Mouse (Mus musculus) frontal cortex, adult 2 months (tissue): ENCODE data around the gene Prkce. TPM values are rescaled to one million over a fixed set of nuclear protein-coding genes. Genes with fewer than 3 reads are reported as not detected.
A peak's percentile ranks its signal among the peaks of the same experiment; 100 is the strongest.

Experiments used
- DNase-seq, 2 experiments: peaks; one replicate each; pipeline ENCODE4 v3.0.0; 2022; ENCODE audit warnings: low spot score in 1 of 2; ENCODE audit errors: extremely low spot score in 1 of 2
- polyA plus RNA-seq: library from polyadenylated mRNA; depleted of rRNA; stranded (reverse); fragments of >200 nt; gene quantifications from 2 replicates; pipeline ENCODE4 v1.2.3, GENCODE M21; 2012

Prkce gene
- polyA plus RNA-seq, 1 experiment = 96.6 TPM

DNA sequence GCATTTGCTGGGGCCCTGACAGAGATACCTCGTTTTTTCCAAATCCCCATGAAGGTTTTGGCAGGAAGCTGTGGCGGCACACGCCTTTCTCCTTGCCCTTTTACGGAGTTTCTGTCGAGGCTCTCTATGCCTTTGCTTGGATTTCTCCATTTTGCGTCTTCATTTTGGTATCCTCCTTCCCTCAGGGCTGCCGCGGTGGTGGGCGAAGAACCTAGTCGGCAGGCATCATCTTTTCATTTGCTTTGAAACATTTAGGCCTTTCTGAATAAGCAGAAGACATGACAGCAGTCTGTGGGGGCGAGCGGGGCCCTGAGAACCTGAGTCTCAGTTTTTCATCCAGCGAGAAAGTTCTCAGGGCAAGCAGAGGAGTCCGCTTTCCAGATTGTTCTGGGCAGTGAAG, 47.2 kb downstream of the Prkce start:
- peak; percentile 57 to 68 for DNase-seq

GRCm38 (mm10) chr17:86215771-86216170, 48.2 kb downstream of the Prkce start:
- DNase-seq = no peak

DNA sequence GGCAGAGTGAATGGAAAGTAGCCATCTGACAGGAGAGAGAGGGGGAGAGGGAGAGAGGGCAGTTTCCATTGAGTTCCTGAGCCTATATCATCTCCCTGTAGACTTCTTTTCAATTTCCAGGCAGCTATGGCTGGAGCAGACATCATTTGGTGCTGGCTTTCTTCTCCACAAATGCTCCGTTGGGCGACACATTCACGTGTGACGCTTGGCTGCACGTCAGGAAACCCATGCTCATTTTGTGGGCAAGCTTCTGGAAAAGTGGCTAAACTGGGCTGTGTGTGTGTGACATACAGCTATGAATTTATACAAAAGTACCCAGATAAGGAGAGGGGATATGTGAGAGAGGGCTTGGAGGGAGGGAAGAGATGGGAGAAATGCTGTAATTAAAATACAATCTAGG, 49.9 kb downstream of the Prkce start:
- no peak for DNase-seq

DNA sequence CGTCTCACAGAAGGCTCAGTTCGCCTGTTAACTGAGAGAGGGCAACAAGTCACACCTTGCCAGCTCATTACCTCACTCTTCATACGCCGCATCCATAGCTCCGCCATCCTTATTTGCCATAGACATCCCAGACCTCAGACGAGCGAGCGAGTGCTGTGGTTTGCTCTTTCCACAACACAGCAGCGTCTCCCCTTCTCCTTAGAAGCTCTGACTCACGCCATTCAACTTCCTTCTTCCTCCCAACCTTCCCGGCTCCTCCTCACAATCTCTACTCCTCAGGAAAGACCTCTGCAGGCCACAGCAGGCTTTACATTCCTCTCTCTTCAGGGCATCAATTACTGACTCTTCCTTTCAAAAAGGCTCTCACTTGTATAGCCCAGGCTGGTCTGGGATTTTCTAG, 51.0 kb downstream of the Prkce start:
- no peak for DNase-seq

- DNase-seq = no peak
These were observed 58.1 kb downstream of the Prkce start for GRCm38 (mm10) chr17:86225488-86226186.

- DNase-seq = no peak
These were observed 58.6 kb downstream of the Prkce start for GRCm38 (mm10) chr17:86226198-86226597.

DNA sequence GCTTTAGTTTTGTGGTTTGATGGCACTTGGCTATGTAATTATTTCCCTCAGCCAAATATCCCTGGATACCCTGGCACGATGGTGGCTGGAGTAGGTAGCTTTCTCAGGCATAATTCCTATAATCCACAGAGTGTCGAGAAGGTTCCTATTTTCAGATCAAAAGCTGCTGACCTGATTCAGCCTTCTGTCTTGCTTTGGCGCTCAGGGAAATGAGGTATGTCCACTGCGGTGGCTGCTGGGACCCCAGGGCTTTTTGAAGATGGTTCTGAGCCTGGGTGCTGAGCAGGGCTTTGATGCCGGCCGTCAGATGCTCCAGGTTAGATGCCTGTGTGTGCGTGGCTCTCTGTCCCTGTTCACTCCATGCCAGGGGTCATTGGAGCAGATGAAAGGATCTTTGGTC, 59.0 kb downstream of the Prkce start:
- no peak for DNase-seq

GRCm38 (mm10) chr17:86227389-86227788, 59.8 kb downstream of the Prkce start:
- no peak for DNase-seq

DNA sequence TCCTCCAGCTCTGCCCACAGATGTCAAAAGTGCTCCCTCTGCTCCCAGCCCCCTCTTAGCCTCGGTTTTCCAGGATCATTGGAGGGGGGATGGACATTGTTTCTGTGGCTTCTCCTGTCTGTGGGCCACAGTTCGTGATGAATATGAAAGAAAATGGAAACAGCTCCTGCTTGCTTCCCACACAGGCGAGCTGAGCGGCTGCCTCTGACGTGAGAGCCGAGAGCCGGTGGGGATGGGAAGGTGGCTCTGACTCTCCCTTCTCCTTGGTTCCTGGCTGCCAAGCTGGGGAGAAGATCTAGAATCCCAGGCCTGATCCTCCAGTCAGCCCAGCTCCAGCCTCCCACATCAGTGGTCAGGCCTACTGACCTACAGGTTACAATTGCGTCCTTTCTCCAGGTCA, 61.3 kb downstream of the Prkce start:
- peak; percentile 67 to 78 for DNase-seq

GRCm38 (mm10) chr17:86230141-86230633, 62.6 kb downstream of the Prkce start:
- DNase-seq = no peak

DNA sequence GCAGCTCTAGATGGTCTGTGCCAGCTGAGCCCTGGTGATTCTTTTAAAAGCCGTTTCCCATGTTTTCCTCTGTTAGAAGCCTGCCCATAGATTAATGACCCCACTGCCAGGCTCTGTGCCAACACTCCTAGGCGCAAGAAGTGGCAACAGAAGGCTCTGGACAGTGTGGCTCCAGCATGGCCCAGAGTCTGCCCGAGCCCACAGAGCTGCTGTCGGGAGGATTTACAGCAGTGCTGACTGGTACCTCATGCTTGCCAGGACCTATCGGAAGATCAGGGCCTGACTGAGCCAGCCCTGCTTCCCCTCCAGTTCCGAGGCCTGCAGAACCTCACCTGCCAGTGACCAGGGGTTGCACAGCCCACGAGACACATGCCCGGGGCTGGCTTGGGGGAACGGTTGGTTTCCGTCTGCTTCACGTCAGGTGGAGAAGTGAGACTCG, 64.2 kb downstream of the Prkce start:
- no peak for DNase-seq

GRCm38 (mm10) chr17:86232248-86232647, 64.7 kb downstream of the Prkce start:
- DNase-seq = no peak

DNA sequence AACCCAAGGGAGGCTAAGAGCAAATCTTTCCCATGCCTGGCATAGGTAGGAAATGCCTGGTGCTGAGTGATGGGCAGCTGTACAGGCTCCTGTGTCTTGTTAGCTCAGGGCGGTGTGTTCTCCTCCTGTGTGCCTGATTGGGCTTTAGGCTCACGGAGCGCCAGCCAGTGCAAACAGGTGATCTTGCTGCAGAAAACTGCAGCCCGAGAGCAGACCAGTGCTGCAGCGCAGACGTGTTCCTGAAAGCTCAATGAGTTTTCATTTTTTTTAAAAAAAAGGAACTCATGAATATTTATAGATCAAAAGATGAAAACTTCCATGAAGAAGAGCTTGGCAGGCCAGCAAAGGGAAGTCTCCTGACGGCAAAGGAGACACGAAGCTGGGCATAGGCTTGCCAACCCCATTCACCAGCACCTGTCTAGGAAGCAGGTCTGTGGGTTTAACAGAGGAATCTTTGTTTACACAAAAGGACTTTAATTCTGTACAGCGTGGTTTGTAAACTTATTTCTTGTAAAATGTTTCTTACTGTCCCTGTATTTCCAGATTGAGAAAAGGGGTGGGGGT, 67.1 kb downstream of the Prkce start:
- no peak for DNase-seq

DNA sequence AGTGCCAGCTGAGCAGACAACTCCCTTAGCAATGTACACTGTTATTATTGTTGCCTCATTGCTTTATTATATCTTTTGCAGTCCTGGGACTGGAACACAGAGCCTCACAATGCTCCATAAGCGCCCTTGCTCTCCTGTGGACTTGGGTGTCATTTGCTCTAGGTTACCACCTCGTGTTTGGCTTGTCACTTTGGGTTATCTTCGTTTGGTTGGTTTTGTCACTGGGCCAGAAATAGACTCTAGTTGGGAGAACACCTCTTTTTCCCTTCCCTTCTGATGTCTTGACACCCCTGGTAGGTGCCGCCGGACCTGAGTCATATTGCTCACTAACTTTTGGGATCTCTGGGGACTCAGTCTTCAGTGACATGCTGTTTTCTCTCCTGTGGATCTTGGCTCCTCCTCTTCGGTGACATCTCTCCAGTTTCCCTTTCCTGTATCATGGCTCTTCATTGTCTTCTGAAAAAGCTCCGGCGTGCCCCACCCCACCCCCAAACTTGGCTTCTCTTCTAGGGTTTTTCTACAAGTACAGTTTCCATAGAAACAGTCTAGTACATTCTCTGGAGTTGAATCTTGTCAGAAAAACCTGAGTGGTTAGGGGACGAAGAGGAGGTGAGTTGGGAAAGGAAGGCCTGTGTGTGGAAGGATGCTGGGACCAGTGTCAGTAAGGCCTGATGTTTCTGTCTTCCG, 68.6 kb downstream of the Prkce start:
- DNase-seq = peak in 1 of 2 experiments; percentile 54

- DNase-seq = no peak
These were observed 69.5 kb downstream of the Prkce start for GRCm38 (mm10) chr17:86236861-86237763.

GRCm38 (mm10) chr17:86242291-86242690, 74.7 kb downstream of the Prkce start:
- no peak for DNase-seq

- DNase-seq = no peak
These were observed 75.5 kb downstream of the Prkce start for GRCm38 (mm10) chr17:86243109-86243527.

GRCm38 (mm10) chr17:86244397-86244796, 76.8 kb downstream of the Prkce start:
- no peak for DNase-seq

GRCm38 (mm10) chr17:86248832-86249231, 81.2 kb downstream of the Prkce start:
- DNase-seq = no peak

DNA sequence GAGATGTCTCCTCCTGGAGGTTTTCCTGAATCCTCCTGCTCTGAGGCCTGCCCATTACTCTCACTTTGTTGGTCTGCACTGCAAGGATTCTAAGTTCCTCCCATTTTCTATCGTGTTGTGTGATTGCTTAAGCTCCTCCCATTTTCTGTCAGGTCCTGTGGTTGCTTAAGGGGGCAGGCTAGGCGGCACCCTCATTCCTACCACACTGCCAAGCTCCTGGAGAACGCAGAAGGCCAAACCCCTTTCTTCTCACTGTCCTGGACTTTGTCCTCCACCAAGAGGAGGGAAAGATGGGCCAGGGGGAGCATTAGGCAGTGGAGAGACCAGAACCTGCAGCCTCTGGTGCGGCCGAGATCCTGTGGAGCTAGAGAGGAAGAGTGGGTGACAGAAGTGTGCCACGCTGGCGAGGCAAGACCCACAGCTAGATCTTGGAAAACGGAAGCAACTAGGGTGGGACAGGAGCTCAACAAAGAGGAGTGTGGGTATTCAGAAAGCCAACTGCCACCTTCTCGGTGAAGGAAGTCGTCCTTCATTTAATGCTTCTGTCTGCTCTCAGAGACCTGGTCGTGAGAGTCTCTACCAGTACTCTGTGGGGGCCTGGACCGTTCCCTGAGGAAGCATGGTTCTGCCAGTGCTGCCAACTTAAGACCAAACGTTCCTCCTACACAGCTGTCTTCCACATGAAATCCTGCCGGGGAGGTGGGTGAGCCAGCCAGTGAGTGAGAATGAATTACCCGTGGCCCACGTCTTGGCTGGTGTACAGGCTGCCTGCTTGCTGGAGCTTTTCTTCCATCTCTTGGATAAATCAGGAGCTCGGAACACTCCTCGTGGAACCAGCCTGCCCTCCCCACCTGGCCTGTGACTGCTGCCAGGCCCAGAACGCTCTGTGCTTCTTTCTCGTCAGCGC, 82.2 kb downstream of the Prkce start:
- DNase-seq = peak; percentile 94 to 95
